Mouse (Mus musculus): ENCODE measurements around the gene Rbp1. TPM values are rescaled to one million over a fixed set of nuclear protein-coding genes. Genes with fewer than 3 reads are reported as not detected.

The Rbp1 gene
- polyA plus RNA-seq, 1 experiment from 2014 or later: 105 TPM

DNA sequence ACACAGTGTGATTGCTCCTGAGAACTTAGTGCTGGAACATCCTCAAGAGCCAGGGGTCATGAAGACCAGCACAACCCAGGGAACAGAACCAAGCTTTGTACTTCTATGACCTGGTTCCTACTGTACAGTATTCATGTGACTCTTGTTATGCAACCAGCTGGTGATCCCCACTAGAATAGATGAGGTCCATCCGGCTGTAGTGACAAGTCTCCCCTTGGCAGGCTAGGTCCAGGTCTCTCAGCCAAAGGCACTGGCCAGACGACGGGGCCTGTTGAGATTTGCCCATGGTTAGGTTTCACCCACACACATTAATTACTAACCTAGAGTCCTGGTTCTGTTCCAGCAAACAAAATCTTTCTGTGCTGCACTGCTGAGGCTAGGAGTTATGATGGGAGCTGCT, 4.4 kb upstream of the Rbp1 start:
- DNase-seq (ENCODE audit: low spot score) (no peak), ATAC-seq (replicated peaks; ENCODE audit: low FRiP score, low TSS enrichment, low read depth) (0 out of 2 replicates have a peak, but pooled peaks have one; percentile 12)
- no peaks in the 10 kb centered on the region for H3K27me3 ChIP-seq (replicated peaks; ENCODE audit: control insufficient read depth, insufficient read depth, low read length)
- H3K4me3 ChIP-seq (ENCODE audit: low read depth, low read length): no peak overlapping the region
- H3K4me1 ChIP-seq (replicated peaks; ENCODE audit: control insufficient read depth, insufficient read depth, low read length): no peaks in the 10 kb centered on the region
- no peak overlapping the region for H3K9ac ChIP-seq (ENCODE audit: low read length)
- WGBS: 92% methylated on average over 3 of the region's 3 CpGs
- H3K36me3 ChIP-seq (ENCODE audit: control insufficient read depth, insufficient read depth, low read length): no peaks in the 10 kb centered on the region
- H3K27ac ChIP-seq (ENCODE audit: low read depth): no peak overlapping the region
- no peak overlapping the region for H3K4me2 ChIP-seq (ENCODE audit: low read length)
- H3K9me3 ChIP-seq (ENCODE audit: control insufficient read depth, low read length): no peaks in the 10 kb centered on the region

DNA sequence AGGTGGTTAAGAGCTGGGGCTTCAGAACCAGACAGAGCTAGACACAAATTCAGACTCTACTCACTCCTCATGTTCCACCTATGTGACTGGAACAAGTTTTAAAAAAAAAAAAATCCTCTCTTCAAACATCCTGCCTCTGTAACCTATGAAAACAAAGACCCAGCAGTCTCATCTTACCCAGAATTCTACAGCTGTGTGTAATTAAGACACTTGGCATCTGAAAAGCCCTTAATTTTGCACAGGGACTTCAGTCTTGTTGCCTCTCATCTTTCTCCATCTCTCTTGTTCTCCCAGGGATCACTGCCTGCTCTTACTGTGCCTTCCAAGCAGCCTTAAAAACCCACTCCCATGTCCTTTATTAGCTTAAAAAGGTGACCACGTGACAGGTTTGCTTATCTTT, 2.1 kb upstream of the Rbp1 start:
- 69% methylated on average over 1 of the region's 1 CpGs for WGBS
- no peak overlapping the region for H3K27ac ChIP-seq (ENCODE audit: low read depth)

DNA sequence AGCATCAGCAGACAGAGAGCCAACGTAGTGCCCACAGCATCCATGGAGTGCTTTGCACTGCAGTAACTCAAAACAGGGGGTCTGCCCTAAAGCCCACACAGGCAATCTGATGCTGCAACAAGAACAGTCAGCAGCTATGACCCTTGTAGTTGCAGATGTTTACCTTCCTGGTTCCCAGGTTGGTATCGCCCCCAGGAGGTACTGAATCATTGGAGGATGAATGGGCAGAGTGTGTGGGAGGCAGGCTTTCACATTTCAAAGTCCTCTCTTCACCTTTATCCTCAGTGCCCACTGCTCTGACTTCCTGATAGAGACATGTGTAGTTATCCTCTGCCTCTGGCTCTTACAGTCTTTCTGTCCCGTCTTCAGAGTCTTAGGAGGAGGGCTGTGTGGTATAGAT, 858 bp upstream of the Rbp1 start:
- Histone ChIP-seq H3K9me3 (ENCODE audit: control insufficient read depth, low read length) (no peaks in the 10 kb centered on the region), H3K9ac (ENCODE audit: low read length) (no peak overlapping the region), H3K27me3 (replicated peaks; ENCODE audit: control insufficient read depth, insufficient read depth, low read length) (no peaks in the 10 kb centered on the region), H3K4me3 (ENCODE audit: low read depth, low read length) (no peak overlapping the region), H3K27ac (ENCODE audit: low read depth) (no peak overlapping the region), H3K4me1 (replicated peaks; ENCODE audit: control insufficient read depth, insufficient read depth, low read length) (peaks cover 22% of the 10 kb centered on the region), H3K4me2 (ENCODE audit: low read length) (no peak overlapping the region), H3K36me3 (ENCODE audit: control insufficient read depth, insufficient read depth, low read length) (no peaks in the 10 kb centered on the region)
- ATAC-seq (replicated peaks; ENCODE audit: low FRiP score, low TSS enrichment, low read depth) (no peak), DNase-seq (ENCODE audit: low spot score) (no peak)
- 47% methylated on average over 3 of the region's 3 CpGs for WGBS

More for the DNA sequence above, 2.1 kb upstream of the Rbp1 start:
- DNase-seq (ENCODE audit: low spot score) (no peak), ATAC-seq (replicated peaks; ENCODE audit: low FRiP score, low TSS enrichment, low read depth) (no peak)
- Histone ChIP-seq H3K9me3 (ENCODE audit: control insufficient read depth, low read length) (no peaks in the 10 kb centered on the region), H3K4me1 (replicated peaks; ENCODE audit: control insufficient read depth, insufficient read depth, low read length) (peaks cover 11% of the 10 kb centered on the region; the same call in 1 of the 2 replicates), H3K36me3 (ENCODE audit: control insufficient read depth, insufficient read depth, low read length) (no peaks in the 10 kb centered on the region), H3K27me3 (replicated peaks; ENCODE audit: control insufficient read depth, insufficient read depth, low read length) (no peaks in the 10 kb centered on the region), H3K9ac (ENCODE audit: low read length) (no peak overlapping the region), H3K4me2 (ENCODE audit: low read length) (no peak overlapping the region), H3K4me3 (ENCODE audit: low read depth, low read length) (no peak overlapping the region)

DNA sequence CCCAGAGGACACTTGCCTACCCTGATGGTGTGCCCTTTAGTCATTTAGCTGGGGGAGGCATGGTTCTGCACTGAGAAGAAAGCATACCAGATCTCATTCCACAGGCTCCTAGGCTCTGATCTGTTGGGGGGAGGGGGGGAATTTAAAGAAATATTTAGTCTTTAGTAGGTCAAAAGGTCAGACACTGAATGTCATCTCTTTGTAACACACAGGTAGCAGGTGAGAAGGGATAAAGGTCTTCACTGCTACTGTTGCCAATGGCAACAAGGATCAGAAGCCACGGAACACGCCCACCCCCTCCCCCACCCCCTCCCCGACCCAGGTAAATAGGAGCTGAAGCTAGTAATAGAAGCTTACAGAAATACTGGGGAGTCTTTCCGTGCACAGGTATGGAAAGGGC, 930 bp downstream of the Rbp1 start:
- ATAC-seq (replicated peaks; ENCODE audit: low FRiP score, low TSS enrichment, low read depth) (no peak), DNase-seq (ENCODE audit: low spot score) (no peak)
- Histone ChIP-seq H3K4me1 (replicated peaks; ENCODE audit: control insufficient read depth, insufficient read depth, low read length) (peaks cover 38% of the 10 kb centered on the region), H3K4me3 (ENCODE audit: low read depth, low read length) (peak overlapping the region; percentile 70; the same call in 1 of the 2 replicates), H3K9ac (ENCODE audit: low read length) (no peak overlapping the region), H3K27ac (ENCODE audit: low read depth) (no peak overlapping the region), H3K27me3 (replicated peaks; ENCODE audit: control insufficient read depth, insufficient read depth, low read length) (no peaks in the 10 kb centered on the region), H3K9me3 (ENCODE audit: control insufficient read depth, low read length) (no peaks in the 10 kb centered on the region), H3K4me2 (ENCODE audit: low read length) (peak overlapping the region; percentile 76; the same call in 1 of the 2 replicates), H3K36me3 (ENCODE audit: control insufficient read depth, insufficient read depth, low read length) (no peaks in the 10 kb centered on the region)
- 7% methylated on average over 4 of the region's 4 CpGs for WGBS

DNA sequence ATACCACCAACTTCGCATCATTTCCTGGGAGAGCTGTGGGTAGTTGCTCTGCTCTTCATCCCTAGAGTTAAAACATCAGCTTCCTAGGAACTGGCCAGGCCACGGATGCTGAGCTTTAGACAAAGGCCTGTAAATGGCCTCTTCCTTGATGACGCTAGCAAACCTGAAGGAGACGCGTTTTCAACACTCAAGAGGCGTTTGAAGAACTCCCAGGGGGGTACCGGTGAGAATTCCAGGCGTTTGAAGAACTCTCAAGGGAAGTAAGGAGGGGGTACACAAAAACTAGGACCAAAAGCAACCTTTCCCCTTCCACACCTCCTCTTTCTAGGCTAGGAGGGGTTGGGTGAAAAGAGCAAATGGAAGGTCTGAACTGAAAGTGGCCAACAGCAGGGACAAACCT, 1.5 kb downstream of the Rbp1 start:
- peak; percentile 77 for DNase-seq (ENCODE audit: low spot score)
- ATAC-seq (replicated peaks; ENCODE audit: low FRiP score, low TSS enrichment, low read depth): peak; percentile 13; the same call in 1 of the 2 replicates
- Histone ChIP-seq H3K27me3 (replicated peaks; ENCODE audit: control insufficient read depth, insufficient read depth, low read length) (no peaks in the 10 kb centered on the region), H3K4me1 (replicated peaks; ENCODE audit: control insufficient read depth, insufficient read depth, low read length) (peaks cover 44% of the 10 kb centered on the region), H3K36me3 (ENCODE audit: control insufficient read depth, insufficient read depth, low read length) (no peaks in the 10 kb centered on the region), H3K9me3 (ENCODE audit: control insufficient read depth, low read length) (no peaks in the 10 kb centered on the region), H3K27ac (ENCODE audit: low read depth) (no peak overlapping the region), H3K4me2 (ENCODE audit: low read length) (peak overlapping the region; percentile 76), H3K4me3 (ENCODE audit: low read depth, low read length) (peak overlapping the region; percentile 70), H3K9ac (ENCODE audit: low read length) (peak overlapping the region; percentile 22; the same call in 1 of the 2 replicates)
- WGBS: 3% methylated on average over 8 of the region's 8 CpGs

DNA sequence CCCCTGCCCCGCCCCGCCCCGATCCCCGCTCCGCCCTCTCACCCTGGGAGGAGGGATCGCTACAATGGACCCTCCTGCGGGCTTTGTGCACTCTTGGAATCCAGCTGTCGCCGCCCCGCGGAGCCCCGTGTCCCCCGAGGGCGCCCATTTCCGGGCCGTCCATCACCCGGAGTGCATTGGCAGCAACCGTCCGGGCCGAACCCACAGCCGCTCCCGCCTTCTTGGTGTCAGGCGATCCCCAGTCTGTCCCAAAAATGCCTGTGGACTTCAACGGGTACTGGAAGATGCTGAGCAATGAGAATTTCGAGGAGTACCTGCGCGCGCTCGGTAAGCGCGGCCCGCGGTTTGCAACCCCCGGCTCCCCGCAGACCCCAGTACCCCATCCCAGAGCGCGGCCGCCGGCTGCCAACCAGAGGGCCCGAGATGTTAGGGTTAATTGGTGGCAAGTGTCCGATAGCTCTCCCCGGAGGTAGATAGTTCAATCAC, 2.0 kb downstream of the Rbp1 start:
- ATAC-seq (replicated peaks; ENCODE audit: low FRiP score, low TSS enrichment, low read depth): peak; percentile 83
- peak overlapping the region; percentile 10; the same call in 1 of the 2 replicates for H3K27ac ChIP-seq (ENCODE audit: low read depth)
- WGBS: under 1% methylated on average over 42 of the region's 42 CpGs
- peak; percentile 83 for DNase-seq (ENCODE audit: low spot score)
- H3K4me3 ChIP-seq (ENCODE audit: low read depth, low read length): peak overlapping the region; percentile 70
- no peaks in the 10 kb centered on the region for H3K27me3 ChIP-seq (replicated peaks; ENCODE audit: control insufficient read depth, insufficient read depth, low read length)
- H3K4me1 ChIP-seq (replicated peaks; ENCODE audit: control insufficient read depth, insufficient read depth, low read length): peaks cover 49% of the 10 kb centered on the region
- no peaks in the 10 kb centered on the region for H3K9me3 ChIP-seq (ENCODE audit: control insufficient read depth, low read length)
- H3K9ac ChIP-seq (ENCODE audit: low read length): peak overlapping the region; percentile 67
- H3K36me3 ChIP-seq (ENCODE audit: control insufficient read depth, insufficient read depth, low read length): no peaks in the 10 kb centered on the region
- peak overlapping the region; percentile 76 for H3K4me2 ChIP-seq (ENCODE audit: low read length)

DNA sequence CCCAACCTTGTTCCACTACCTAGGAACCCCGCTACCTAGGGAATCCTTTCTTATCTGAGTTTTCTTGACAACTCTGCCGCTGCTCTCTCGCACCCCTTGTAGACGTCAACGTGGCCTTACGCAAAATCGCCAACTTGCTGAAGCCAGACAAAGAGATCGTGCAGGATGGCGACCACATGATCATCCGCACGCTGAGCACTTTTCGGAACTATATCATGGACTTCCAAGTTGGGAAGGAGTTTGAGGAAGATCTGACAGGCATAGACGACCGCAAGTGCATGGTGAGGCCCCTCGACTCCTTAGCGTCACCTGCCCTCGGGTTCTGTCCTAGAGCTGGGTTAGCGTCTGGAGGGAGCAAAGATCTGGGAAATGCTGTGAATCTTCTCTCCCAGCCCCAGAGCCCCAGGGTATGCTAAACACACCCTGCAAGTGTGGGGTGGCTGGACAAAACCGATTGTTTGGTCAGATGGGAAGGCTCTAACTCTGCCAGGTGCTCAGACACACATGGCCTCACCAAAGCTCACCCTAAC, 2.7 kb downstream of the Rbp1 start:
- ATAC-seq (replicated peaks; ENCODE audit: low FRiP score, low TSS enrichment, low read depth): no peak
- Histone ChIP-seq H3K4me3 (ENCODE audit: low read depth, low read length) (peak overlapping the region; percentile 70), H3K4me1 (replicated peaks; ENCODE audit: control insufficient read depth, insufficient read depth, low read length) (peaks cover 54% of the 10 kb centered on the region), H3K36me3 (ENCODE audit: control insufficient read depth, insufficient read depth, low read length) (no peaks in the 10 kb centered on the region), H3K4me2 (ENCODE audit: low read length) (peak overlapping the region; percentile 76), H3K27ac (ENCODE audit: low read depth) (peak overlapping the region; percentile 10), H3K9me3 (ENCODE audit: control insufficient read depth, low read length) (no peaks in the 10 kb centered on the region), H3K9ac (ENCODE audit: low read length) (peak overlapping the region; percentile 67), H3K27me3 (replicated peaks; ENCODE audit: control insufficient read depth, insufficient read depth, low read length) (no peaks in the 10 kb centered on the region)
- 4% methylated on average over 19 of the region's 19 CpGs for WGBS
- DNase-seq (ENCODE audit: low spot score): peak; percentile 73

DNA sequence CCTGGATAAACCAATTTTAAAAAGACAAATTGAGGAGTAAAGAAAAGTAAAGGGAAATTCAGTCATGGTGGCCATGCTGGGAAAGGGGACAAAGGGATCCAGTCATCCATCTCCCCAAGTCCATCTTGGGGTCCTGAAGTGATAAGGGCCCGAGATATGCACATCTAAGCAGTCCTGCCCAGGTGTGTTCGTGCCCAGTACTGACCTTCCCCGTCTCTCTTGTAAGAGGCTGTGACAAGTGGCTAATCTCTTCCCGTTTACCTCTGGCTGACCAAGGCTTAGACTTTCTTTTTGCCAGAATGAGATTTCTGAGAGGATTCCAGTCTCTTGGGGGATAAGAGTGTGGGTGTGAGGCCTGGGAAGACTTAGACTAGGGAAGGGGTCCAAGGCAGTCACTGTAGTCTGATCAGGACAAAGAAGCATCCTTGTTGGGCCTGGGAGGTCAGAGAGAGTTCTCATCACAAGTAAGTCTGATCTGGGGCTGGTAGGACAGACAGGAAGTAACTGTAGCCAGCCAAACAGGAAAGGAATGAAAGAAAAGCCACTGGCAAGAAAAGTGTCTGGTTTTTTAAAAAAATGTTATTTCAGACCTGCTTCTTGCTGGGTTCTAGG, 5.3 kb downstream of the Rbp1 start:
- Histone ChIP-seq H3K4me3 (ENCODE audit: low read depth, low read length) (0 out of 2 replicates have a peak overlapping the region, but pooled peaks have one; percentile 10), H3K27me3 (replicated peaks; ENCODE audit: control insufficient read depth, insufficient read depth, low read length) (no peaks in the 10 kb centered on the region), H3K27ac (ENCODE audit: low read depth) (peak overlapping the region; percentile 47; the same call in 1 of the 2 replicates), H3K9ac (ENCODE audit: low read length) (no peak overlapping the region), H3K36me3 (ENCODE audit: control insufficient read depth, insufficient read depth, low read length) (0 out of 2 replicates have a peak, but pooled peaks cover 5% of the 10 kb centered on the region), H3K9me3 (ENCODE audit: control insufficient read depth, low read length) (no peaks in the 10 kb centered on the region), H3K4me2 (ENCODE audit: low read length) (peak overlapping the region; percentile 76), H3K4me1 (replicated peaks; ENCODE audit: control insufficient read depth, insufficient read depth, low read length) (peaks cover 60% of the 10 kb centered on the region)
- DNase-seq (ENCODE audit: low spot score) (no peak), ATAC-seq (replicated peaks; ENCODE audit: low FRiP score, low TSS enrichment, low read depth) (no peak)
- WGBS: 62% methylated on average over 4 of the region's 4 CpGs

All from intestine, embryonic 14.5 days (tissue).